Mouse (Mus musculus): ENCODE data around the gene Tmem121b. TPM values are rescaled to one million over a fixed set of nuclear protein-coding genes. Genes with fewer than 3 reads are reported as not detected.

The Tmem121b gene
- total and polyA plus RNA-seq, 2 experiments from 2014 or later = 3.0 to 27.6 TPM

DNA sequence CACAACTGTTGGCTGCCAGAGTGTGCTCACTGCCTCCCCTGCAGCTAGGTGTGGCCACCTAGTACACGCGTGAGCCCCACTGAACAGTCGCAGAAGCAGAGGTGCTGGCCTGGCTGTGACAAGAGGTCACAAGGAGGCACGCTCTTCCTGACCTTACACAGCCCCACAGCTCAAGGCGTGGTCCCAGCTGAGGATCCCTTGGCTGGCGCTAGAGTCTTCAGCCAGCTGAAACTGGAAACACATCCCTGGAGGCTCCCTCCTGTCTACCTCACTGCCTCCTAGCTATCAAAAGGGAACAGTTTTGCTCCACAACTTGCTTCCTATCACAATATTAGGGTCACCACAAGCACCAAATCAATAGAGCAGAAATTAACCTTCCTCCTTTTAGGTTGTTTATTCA, 17.6 kb upstream of the Tmem121b start:
- no peaks in the 10 kb centered on the region for H3K27me3 ChIP-seq (ENCODE audit: insufficient read depth, low read length)
- no peak for TF ChIP-seq CTCF (IDR thresholded peaks at IDR 0.05; ENCODE audit: low read depth)
- H3K9ac ChIP-seq = no peak overlapping the region
- DNase-seq (no peak), ATAC-seq (no peak)
- no peak overlapping the region for H3K27ac ChIP-seq (ENCODE audit: low read depth, low read length)
- peaks cover 42% of the 10 kb centered on the region for H3K36me3 ChIP-seq (ENCODE audit: insufficient read depth)
- no peaks in the 10 kb centered on the region for H3K4me1 ChIP-seq (ENCODE audit: insufficient read depth)
- H3K9me3 ChIP-seq (ENCODE audit: low read length) = no peaks in the 10 kb centered on the region
- 92% methylated on average over 6 of the region's 6 CpGs for WGBS
- no peak overlapping the region for H3K4me2 ChIP-seq (ENCODE audit: low read depth)
- H3K4me3 ChIP-seq (ENCODE audit: low read depth, low read length) = no peak overlapping the region

GRCm38 (mm10) chr6:120510425-120510824, 16.8 kb upstream of the Tmem121b start:
- TF ChIP-seq CTCF (IDR thresholded peaks at IDR 0.05; ENCODE audit: low read depth) = no peak
- ATAC-seq = no peak
- Histone ChIP-seq H3K4me2 (ENCODE audit: low read depth) (no peak overlapping the region), H3K4me3 (ENCODE audit: low read depth, low read length) (no peak overlapping the region), H3K9me3 (ENCODE audit: low read length) (no peaks in the 10 kb centered on the region), H3K27ac (ENCODE audit: low read depth, low read length) (no peak overlapping the region), H3K27me3 (ENCODE audit: insufficient read depth, low read length) (no peaks in the 10 kb centered on the region), H3K9ac (no peak overlapping the region), H3K4me1 (ENCODE audit: insufficient read depth) (no peaks in the 10 kb centered on the region), H3K36me3 (ENCODE audit: insufficient read depth) (peaks cover 42% of the 10 kb centered on the region)
- 93% methylated on average over 8 of the region's 8 CpGs for WGBS
- no peak for DNase-seq

DNA sequence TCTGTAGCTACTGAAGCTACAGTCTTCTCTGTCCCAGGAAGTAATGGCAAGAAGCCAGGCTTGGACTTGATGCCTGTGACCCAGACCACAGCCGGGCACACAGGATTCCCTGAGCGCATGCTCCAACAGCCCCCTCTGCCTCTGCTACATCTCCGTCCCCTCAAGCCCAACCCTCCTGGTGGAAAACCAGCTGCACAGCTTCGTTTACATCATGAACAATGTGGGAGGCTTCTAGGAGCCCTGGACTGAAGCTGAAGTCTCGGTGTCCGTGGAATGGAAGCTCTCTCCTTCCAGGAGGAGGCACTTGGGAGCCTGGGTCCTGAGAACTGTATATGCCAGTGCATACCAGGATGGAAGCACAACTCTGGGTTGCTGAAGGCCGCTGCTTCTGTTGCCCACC, 16.4 kb upstream of the Tmem121b start:
- Histone ChIP-seq H3K4me3 (ENCODE audit: low read depth, low read length) (no peak overlapping the region), H3K27me3 (ENCODE audit: insufficient read depth, low read length) (no peaks in the 10 kb centered on the region), H3K36me3 (ENCODE audit: insufficient read depth) (peaks cover 42% of the 10 kb centered on the region), H3K27ac (ENCODE audit: low read depth, low read length) (no peak overlapping the region), H3K9ac (no peak overlapping the region), H3K9me3 (ENCODE audit: low read length) (no peaks in the 10 kb centered on the region), H3K4me2 (ENCODE audit: low read depth) (no peak overlapping the region), H3K4me1 (ENCODE audit: insufficient read depth) (no peaks in the 10 kb centered on the region)
- TF ChIP-seq CTCF (IDR thresholded peaks at IDR 0.05; ENCODE audit: low read depth) = no peak
- DNase-seq (no peak), ATAC-seq (no peak)
- WGBS = 88% methylated on average over 7 of the region's 7 CpGs

DNA sequence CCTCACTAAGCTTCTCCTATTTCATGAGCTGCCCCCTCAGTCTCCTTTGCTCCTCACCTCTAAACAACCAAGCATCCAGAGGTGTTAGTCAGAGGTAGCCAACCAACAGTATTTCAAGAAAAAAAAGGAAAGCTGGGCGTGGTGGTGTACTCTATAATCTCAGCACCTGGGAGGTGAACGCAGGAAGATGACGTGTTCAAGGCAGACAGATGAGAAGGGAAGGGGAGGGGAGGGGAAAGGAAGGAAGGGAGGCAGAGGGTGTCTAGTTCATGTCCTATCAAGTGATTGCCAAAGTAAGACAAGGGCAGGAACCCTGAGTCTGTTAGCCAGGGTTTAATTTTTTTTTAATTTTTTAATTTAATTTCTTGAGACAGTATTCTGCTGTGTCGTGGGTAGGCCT, 15.0 kb upstream of the Tmem121b start:
- ATAC-seq (no peak), DNase-seq (no peak)
- WGBS = 84% methylated on average over 4 of the region's 4 CpGs
- Histone ChIP-seq H3K9ac (no peak overlapping the region), H3K9me3 (ENCODE audit: low read length) (no peaks in the 10 kb centered on the region), H3K4me2 (ENCODE audit: low read depth) (no peak overlapping the region), H3K36me3 (ENCODE audit: insufficient read depth) (peaks cover 30% of the 10 kb centered on the region), H3K27ac (ENCODE audit: low read depth, low read length) (no peak overlapping the region), H3K4me1 (ENCODE audit: insufficient read depth) (no peaks in the 10 kb centered on the region), H3K27me3 (ENCODE audit: insufficient read depth, low read length) (no peaks in the 10 kb centered on the region), H3K4me3 (ENCODE audit: low read depth, low read length) (no peak overlapping the region)
- TF ChIP-seq CTCF (IDR thresholded peaks at IDR 0.05; ENCODE audit: low read depth) = no peak

DNA sequence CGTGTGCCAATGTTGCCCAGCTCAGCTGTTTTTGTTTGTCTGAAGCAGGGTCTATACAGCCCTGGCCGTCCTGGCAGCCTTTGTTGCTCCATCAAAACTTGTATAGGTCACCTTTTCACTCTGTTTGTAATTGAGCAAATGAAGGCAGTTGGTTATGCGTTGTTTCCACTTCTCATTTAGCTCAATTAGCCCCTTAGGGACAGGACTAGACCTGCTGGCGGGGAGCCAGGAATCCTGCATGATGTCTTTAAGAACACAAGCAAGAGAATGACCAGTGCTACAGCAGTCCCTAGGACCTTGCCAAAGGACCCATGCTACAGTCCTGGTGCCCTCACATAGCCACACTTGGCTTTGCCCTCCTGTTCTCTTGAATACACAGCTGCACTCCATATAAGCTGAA, 11.9 kb upstream of the Tmem121b start:
- ATAC-seq = no peak
- no peak for TF ChIP-seq CTCF (IDR thresholded peaks at IDR 0.05; ENCODE audit: low read depth)
- Histone ChIP-seq H3K9me3 (ENCODE audit: low read length) (no peaks in the 10 kb centered on the region), H3K9ac (no peak overlapping the region), H3K4me3 (ENCODE audit: low read depth, low read length) (no peak overlapping the region), H3K27me3 (ENCODE audit: insufficient read depth, low read length) (no peaks in the 10 kb centered on the region), H3K27ac (ENCODE audit: low read depth, low read length) (no peak overlapping the region), H3K4me2 (ENCODE audit: low read depth) (no peak overlapping the region), H3K4me1 (ENCODE audit: insufficient read depth) (no peaks in the 10 kb centered on the region), H3K36me3 (ENCODE audit: insufficient read depth) (peaks cover 14% of the 10 kb centered on the region)
- DNase-seq = no peak
- WGBS = 31% methylated on average over 4 of the region's 4 CpGs

DNA sequence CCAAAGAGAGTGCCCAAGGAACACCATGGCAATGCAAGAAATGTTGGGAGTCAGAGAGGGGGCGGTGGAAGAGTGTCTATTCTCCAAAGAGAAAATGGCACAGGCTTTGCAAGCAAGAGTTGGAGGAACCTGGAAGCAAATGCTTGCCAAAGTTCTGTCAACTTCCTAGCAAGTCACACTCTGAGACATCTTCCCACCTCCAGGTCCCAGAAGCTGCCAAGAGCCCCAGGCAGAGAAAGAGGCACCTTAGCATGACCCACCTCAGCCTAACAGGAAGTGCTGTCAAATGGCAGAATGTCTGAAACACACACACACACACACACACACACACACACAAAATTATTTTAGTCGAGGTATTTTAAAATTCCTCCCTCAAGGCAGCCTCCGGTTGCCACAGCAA, 10.4 kb upstream of the Tmem121b start:
- H3K4me2 ChIP-seq (ENCODE audit: low read depth) = no peak overlapping the region
- 59% methylated on average over 3 of the region's 3 CpGs for WGBS
- no peak overlapping the region for H3K4me3 ChIP-seq (ENCODE audit: low read depth, low read length)
- DNase-seq = no peak
- ATAC-seq = no peak
- no peaks in the 10 kb centered on the region for H3K27me3 ChIP-seq (ENCODE audit: insufficient read depth, low read length)
- no peaks in the 10 kb centered on the region for H3K9me3 ChIP-seq (ENCODE audit: low read length)
- no peak overlapping the region for H3K9ac ChIP-seq
- no peaks in the 10 kb centered on the region for H3K4me1 ChIP-seq (ENCODE audit: insufficient read depth)
- H3K36me3 ChIP-seq (ENCODE audit: insufficient read depth) = no peaks in the 10 kb centered on the region; the same call in 1 of the 2 replicates
- no peak for TF ChIP-seq CTCF (IDR thresholded peaks at IDR 0.05; ENCODE audit: low read depth)
- no peak overlapping the region for H3K27ac ChIP-seq (ENCODE audit: low read depth, low read length)

DNA sequence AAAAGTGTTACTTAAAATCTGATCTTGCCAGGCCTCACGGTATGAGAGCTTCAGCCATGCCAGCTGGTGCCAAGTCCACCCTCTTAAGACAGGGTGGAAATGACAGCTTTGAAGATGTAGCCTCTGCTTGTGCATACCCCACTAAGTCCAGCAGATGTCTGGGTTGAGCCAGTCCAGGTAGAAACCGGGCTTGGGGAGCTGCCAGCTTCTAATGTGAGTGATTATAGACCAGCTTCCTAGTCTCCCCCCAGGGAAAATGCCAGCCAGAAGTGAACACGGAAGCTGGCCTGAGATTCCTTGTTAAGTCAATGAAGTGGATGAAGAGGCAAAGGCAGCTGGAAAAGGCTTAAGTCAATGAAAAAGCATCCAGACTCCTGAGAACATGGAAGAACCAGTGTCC, 2.9 kb upstream of the Tmem121b start:
- Histone ChIP-seq H3K27me3 (ENCODE audit: insufficient read depth, low read length) (no peaks in the 10 kb centered on the region), H3K9me3 (ENCODE audit: low read length) (no peaks in the 10 kb centered on the region), H3K4me3 (ENCODE audit: low read depth, low read length) (no peak overlapping the region), H3K27ac (ENCODE audit: low read depth, low read length) (no peak overlapping the region), H3K4me2 (ENCODE audit: low read depth) (no peak overlapping the region), H3K36me3 (ENCODE audit: insufficient read depth) (no peaks in the 10 kb centered on the region), H3K4me1 (ENCODE audit: insufficient read depth) (peaks cover 6% of the 10 kb centered on the region; the same call in 1 of the 2 replicates), H3K9ac (no peak overlapping the region)
- WGBS = 50% methylated on average over 3 of the region's 3 CpGs
- DNase-seq (no peak), ATAC-seq (no peak)
- TF ChIP-seq CTCF (IDR thresholded peaks at IDR 0.05; ENCODE audit: low read depth) = no peak
